Mouse (Mus musculus): ENCODE data around the gene Lrrc1.

- TF ChIP-seq POLR2A (IDR thresholded peaks at IDR 0.05; ENCODE audit: insufficient read depth, low read depth, low read length) (no peak), CTCF (IDR thresholded peaks at IDR 0.05) (no peak), EP300 (IDR thresholded peaks at IDR 0.05; ENCODE audit: insufficient read depth, low read depth, low read length) (no peak)
Measured at GRCm38 (mm10) chr9:77556435-77556834, 11.8 kb upstream of the Lrrc1 start.

All from heart, adult 2 months (tissue).